Mouse (Mus musculus): ENCODE data around the gene Rap1b.
"Not testable (repeated sequence)": the region's sequence is repeated elsewhere in the genome, so short reads cannot be mapped to it uniquely, and the experiment has no call there.

The Rap1b gene

DNA sequence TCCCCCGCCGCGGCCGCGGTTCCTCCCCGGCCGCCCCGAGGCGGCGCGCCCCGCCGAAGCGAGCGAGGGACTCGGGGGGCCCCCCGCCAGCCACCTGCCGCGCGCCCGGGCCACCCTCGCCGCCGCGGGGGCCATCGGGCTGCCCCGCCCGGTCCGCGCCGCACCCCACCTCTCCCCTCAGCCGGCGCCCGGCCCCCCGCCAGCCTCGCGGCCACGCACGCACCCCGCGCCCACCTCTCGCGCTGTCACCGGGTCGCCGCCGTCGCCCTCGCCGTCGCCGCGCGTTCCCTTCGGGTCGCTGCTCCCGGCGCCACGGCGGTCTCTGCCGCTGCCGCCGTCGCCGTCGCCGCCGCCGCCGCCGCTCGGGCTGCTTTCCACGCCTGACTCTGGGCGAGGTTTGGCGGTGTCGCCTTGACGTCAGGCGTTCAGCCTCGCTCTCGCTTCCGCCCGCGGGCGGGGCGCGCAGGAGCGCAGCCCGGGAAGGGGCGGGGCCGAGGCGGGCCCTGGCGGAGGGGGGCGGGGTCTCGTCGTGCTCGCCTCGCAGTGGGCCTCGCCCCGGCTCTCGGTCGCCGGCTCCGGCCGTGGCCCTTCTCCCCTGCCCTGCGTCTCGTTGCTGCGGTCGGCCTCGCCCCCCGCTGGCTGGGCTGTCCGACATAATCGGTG lies at the start of gene Rap1b:
Gene Rap1b, minus strand, starts transcription at position 439 of the 663 bp plus-strand sequence.
- peak; percentile 95 for DNase-seq

GRCm38 (mm10) chr10:117895186-117895585 lies 49.4 kb upstream of the Rap1b start:
- no peak for DNase-seq

- DNase-seq: no peak
Observed at GRCm38 (mm10) chr10:117894114-117895035, 48.5 kb upstream of the Rap1b start.

DNA sequence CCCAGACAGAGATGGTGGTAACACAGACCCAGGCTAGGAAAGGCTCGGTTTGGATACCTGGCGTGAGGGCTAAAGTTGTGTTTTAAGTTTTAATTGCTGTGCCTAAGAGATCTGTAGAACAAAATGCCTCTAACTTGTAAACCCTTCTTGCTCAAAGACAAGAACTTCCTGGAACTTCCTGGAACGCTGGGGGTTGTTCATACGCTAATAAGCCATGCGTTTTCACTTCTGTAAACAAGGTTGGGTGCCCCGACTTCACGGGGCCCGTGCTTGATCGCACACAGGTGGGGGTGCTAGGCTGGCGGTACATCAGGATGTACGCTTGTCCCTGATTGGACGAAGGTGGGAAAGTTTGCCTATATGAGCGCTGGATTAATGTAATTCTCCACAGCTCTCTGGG lies 47.3 kb upstream of the Rap1b start:
- not testable (repeated sequence) for DNase-seq

GRCm38 (mm10) chr10:117891327-117891726 lies 45.5 kb upstream of the Rap1b start:
- DNase-seq: no peak

DNA sequence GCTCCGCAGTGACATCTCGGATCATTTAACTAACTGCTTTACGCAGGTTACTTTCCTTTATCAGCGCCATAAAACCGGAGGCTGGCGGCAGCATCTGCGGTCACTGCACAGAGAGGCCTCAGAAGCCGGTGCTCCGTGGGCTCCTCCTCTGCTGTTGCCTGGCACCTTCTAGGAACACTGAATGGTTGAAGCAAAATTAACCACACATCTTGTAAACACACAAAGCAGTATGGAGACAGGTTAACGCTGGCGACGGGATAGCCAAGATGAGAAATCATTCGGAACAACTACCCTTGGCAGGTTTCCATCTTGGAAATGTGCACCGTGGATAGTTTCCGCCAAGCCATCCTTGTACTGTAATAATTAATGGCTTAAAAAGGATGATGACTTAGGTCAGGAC lies 43.0 kb upstream of the Rap1b start:
- no peak for DNase-seq

DNA sequence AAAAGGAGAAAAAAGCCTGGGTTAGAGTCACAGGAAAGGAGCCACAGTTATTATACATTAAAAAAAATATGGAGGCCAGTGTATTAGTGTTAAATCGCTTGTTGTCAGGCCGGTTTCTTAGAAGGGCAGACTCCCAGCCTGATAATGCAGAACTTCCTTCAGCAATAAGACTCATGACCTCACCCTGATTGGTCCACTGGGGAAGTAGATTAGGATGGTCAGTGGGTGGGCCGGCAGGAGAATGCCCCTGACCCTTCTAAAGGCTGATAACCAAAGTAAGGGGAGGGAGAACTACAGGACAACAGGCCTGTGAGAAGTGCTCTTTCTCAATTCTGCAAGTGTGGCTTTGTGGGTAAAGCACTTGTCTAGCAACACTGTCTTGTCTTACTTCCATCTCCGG lies 39.5 kb upstream of the Rap1b start:
- no peak for DNase-seq

DNA sequence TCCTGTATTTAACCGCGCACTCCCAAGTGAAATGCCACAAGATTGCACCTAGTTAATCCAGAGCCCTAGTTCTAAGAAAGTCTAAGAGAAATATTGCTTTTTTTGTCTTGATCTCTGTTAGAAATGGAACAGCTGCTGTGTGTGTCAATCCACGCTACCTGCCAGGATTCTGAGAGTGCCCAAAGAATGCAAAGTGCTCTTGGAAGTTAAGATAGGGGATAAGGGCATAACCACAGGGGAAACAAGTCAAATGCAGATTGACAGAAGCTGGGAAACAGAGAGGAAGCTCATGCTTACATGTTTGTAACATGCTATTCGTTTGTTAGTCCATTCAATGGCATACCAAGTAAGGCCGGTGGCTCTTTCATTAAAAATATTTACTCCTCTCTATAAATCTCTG lies 38.9 kb upstream of the Rap1b start:
- no peak for DNase-seq

GRCm38 (mm10) chr10:117883438-117883837 lies 37.6 kb upstream of the Rap1b start:
- DNase-seq: no peak

- DNase-seq: no peak
Observed at GRCm38 (mm10) chr10:117878628-117879027, 32.8 kb upstream of the Rap1b start.

DNA sequence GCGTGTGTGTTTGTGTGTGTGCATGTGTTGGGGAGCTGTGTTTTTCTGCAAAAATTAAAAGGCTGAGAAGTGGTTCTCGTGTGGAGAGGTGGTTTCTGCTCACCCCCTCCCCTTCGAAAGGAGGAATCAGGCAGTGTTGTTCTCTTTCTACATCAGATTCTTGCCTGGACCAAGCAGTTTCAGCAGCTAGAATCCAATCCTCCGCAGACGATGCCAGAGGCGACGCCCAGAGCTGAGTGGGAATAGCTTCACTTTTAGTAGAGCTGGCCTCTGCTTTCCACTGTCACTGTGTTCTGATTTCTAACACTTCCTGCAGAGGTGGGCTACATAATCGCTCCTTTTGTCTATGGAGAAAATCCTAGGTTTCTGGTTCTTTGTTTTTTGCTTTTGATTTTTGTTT lies 31.0 kb upstream of the Rap1b start:
- DNase-seq: no peak

GRCm38 (mm10) chr10:117876400-117876799 lies 30.6 kb upstream of the Rap1b start:
- no peak for DNase-seq

DNA sequence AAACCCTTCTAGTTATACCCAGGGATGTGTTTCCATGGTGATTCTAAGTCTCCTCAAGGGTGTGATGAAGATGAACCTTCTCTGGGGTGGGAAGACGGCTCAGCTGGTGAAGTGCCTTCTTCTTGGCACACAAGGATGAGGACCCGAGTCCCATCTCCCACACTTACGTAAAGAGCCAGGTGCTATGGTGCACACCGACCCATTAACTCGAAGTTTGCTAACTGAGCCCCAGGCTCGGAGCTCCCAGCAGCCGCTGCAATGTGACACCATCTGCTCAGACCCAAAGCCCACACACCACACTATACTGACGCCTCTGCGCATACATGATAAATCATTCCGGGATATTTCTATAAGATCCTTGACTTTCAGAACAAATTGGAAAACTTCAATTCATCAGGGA lies 29.1 kb upstream of the Rap1b start:
- peak; percentile 62 for DNase-seq

GRCm38 (mm10) chr10:117873952-117874351 lies 28.1 kb upstream of the Rap1b start:
- no peak for DNase-seq

DNA sequence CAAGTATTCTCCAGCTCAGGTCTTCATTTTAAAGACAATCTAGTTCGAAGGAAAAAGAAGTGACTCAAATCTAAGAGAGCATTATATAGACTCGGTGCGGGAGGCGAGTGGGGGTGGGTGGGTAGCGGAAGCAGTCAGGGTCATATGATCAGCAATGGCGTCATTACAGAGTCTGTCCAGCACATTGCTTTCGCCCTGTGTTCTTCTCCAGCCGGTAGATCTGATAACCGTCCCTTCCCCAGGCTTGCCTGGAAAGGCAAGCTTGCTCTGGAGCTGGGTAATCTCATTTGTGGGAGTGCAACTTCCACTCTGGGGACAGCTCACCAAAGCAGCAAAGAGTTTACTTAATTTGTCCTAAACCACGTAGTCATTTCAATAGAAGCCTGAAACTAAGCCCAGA lies 26.6 kb upstream of the Rap1b start:
- no peak for DNase-seq

DNA sequence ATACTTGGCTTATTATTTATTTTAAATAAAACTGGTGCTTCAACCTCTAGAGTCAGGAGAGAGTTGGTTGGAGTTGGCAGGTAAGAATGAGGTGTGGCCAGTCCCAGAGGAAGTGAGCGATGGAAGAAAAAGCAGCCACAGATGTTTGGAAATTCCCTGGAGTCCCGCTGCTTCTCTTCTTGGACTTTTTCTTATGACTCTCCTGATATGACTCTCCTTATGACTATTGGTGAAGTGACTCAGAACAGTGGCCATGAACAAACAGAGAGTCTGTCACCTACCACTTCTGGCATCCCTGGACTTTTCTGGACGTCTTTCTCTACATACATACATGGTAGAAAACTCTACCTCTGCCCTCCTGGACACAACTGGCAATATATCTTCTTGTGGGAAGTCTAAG lies 21.5 kb upstream of the Rap1b start:
- no peak for DNase-seq

- DNase-seq: no peak
Observed at GRCm38 (mm10) chr10:117866641-117867040, 20.8 kb upstream of the Rap1b start.

DNA sequence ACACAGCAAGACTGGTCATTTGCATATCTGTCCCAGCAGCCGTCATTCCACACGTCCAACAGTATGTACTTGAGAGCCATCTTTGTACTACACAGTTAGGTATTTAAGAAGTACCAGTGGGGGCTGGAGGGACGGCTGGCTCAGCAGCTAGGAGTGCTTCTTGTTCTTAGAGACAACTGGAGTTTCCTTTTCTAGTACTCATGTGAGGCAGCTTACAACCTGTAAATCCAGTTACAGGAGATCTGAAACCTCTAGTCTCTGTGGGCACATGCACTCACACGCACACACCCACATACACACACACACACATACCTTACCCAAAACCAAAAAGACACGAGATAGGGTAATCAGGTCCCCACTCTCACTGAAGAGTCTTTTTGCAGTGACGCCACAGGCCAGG lies 18.9 kb upstream of the Rap1b start:
- no peak for DNase-seq

DNA sequence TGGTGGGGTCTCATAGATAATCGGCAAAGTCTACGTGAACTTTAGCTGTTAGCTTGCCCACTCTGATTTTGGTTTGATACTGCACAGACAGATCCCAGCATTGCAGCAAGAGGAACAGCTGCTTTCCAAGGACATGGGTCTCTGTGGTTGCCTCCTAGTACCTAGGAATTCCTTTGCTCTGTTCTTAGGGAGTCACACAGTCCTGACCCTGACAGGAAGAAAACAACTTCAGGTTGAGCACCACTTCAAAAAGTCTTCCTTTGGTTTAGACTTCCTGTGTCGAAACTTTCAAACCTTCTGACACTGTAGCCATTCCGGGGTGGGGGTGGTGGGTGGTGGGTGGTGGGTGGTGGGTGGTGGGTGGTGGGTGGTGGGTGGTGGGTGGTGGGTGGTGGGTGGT lies 18.4 kb upstream of the Rap1b start:
- DNase-seq: no peak

DNA sequence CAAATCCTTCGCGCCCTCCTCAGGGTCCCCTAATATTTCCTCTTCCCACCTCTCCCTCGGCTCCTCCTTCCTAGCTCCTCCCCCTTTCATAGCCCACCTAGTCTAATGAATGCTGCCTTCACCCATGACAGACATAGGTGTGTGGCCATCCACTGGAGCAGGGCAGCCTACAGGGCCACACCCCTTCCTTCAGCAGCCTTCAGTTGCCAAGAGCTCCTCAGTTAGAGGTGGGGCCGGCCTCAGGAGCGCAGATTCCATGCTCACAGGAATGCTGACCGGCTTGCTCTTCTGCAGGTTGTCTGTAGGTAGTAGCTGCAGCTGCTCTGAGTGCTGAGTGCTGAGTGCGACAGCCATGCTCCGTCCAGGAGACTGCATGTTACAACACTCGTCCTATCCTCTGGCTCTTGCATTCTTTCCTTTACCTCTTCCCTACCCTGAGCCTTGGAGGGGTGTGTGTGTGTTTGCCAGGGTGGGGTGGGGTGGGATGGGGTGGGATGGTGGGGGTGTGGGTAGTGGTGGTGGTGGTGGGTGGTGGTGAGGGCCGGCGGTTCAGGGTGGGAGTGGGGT lies 16.3 kb upstream of the Rap1b start:
- no peak for DNase-seq

GRCm38 (mm10) chr10:117860958-117861357 lies 15.1 kb upstream of the Rap1b start:
- peak; percentile 51 for DNase-seq

DNA sequence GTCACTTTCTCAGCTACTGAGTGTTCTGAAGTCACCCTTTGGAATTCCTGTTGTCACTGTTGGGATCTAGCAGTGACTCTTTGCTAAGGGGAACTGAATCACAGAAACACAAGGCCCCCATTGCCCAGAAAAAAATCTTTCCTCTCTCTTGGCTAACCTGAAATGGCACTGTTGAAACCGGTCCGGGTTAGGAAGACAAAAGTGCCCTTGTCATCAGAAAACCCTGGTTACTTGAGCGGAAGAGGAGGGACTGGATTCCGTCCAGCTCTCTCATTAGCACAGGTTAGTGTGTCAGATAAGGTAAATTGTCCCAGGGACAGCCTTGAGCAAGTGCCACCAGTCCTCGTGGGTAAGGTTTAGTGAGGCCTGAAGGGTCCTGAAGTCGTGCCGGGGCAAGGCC lies 14.5 kb upstream of the Rap1b start:
- DNase-seq: no peak

GRCm38 (mm10) chr10:117859800-117860199 lies 14.0 kb upstream of the Rap1b start:
- DNase-seq: no peak

DNA sequence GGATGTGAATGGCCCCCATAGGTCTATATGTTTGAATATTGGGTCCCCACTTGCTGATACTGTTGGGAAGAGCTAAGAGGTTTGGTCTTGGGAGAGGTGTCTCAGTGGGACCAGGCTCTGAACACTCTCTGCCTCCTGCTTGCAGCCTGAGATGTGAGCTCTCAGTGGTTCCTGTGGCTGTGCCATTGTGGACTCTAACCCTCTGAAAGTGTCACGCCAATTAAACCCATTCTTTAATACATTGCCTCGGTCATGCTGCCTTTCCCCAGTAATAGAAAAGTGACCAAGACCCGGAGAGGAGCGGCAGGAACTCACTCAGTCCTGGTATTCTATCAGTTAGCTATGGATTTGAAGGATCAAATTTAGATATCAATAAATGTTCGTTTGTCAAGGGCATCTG lies 12.4 kb upstream of the Rap1b start:
- DNase-seq: no peak

Data from layer of hippocampus, adult 9-11 months (tissue).